Mouse (Mus musculus) liver, embryonic 16.5 days (tissue): ENCODE measurements around the gene Asic3. TPM values are rescaled to one million over a fixed set of nuclear protein-coding genes. Genes with fewer than 3 reads are reported as not detected.
A peak's percentile ranks its signal among the peaks of the same experiment; 100 is the strongest.

ENCODE experiments used
- ATAC-seq: fragments of 200-750 bp; cut with Nextera tagmentation; 2 replicates; pipeline ENCODE4 v1.8.0; 2017; ENCODE audit warnings: low read depth, mild to moderate bottlenecking, moderate number of reproducible peaks, moderate library complexity
- H3K27ac ChIP-seq: fragments of 300-500 bp; sonication (generic); 2 replicates; pipeline ENCODE4 v1.5.1; 2014; ENCODE audit warnings: mild to moderate bottlenecking, low read length
- H3K27me3 ChIP-seq: fragments of 300-500 bp; sonication (generic); 2 replicates; pipeline ENCODE4 v1.6.1; 2014; ENCODE audit warnings: low read depth, low read length, mixed read lengths; ENCODE audit not compliant: control insufficient read depth, insufficient read depth
- H3K36me3 ChIP-seq: fragments of 300-500 bp; sonication (generic); 2 replicates; pipeline ENCODE4 v1.6.1; 2014; ENCODE audit warnings: mild to moderate bottlenecking; ENCODE audit not compliant: control insufficient read depth, insufficient read depth
- H3K4me1 ChIP-seq: fragments of 300-500 bp; sonication (generic); 2 replicates; pipeline ENCODE4 v1.6.1; 2014; ENCODE audit warnings: low read depth, low read length, mixed read lengths; ENCODE audit not compliant: control insufficient read depth
- H3K4me2 ChIP-seq: fragments of 300-500 bp; sonication (generic); 2 replicates; pipeline ENCODE4 v1.6.1; 2014; ENCODE audit warnings: low read depth, low read length, mixed read lengths
- H3K4me3 ChIP-seq: fragments of 300-500 bp; sonication (generic); 2 replicates; pipeline ENCODE4 v1.5.1; 2014; ENCODE audit warnings: low read depth, mild to moderate bottlenecking, low read length
- H3K9ac ChIP-seq: fragments of 300-500 bp; sonication (generic); 2 replicates; pipeline ENCODE4 v1.6.1; 2014; ENCODE audit warnings: low read depth, low read length
- H3K9me3 ChIP-seq: fragments of 300-500 bp; sonication (generic); replicated peaks from 2 replicates; pipeline ENCODE4 v1.6.1; 2016; ENCODE audit warnings: low read length; ENCODE audit not compliant: control insufficient read depth
- WGBS: fragments of 180-500 bp; shearing (Covaris S2); extraction: QIAGEN DNeasy Blood & Tissue Kit; methylation state at CpG from one replicate; pipeline ENCODE4 v1.1.7; 2014; ENCODE audit not compliant: insufficient replicate concordance; 5-methylcytosine and 5-hydroxymethylcytosine counted together
- polyA plus RNA-seq: library from polyadenylated mRNA; unstranded; fragments of >200 nt; fragmentation: Nextera tagmentation; extraction: Ambion mirVana; gene quantifications from 2 replicates; pipeline ENCODE4 v1.2.1, GENCODE M21; 2015

Gene Asic3
- polyA plus RNA-seq, result not detected in 2 replicates

DNA sequence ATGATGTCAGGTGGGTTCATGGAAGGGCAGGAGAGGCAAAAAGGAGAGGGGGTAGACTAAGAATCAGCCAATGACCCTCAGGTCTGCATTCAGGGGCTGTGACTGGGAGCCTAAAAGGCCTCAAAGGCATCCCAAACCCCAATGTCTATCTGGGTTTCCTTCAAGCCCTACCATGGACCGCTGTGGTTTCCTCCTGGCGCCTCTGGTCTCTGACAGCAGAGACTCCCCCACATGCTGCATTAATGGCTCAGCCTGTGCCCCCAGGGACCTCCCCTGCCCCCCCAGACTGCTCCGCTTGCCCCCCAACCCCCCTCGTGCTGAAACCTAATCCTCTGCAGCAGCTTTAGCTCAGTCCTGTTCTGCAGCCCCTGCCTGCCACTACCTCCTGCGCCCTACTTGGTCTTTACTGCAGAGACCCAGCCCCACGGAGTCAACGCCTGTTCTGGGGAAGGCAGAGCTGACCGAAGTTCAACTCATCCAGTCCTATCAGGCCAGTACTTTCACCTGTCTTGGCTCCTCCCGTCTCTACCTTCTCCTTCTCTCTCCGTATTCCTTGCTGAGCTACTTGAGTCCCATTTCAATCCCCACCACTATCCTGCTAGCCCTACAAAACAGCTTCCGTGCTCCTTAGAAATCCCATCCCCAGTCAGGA is at the start of gene Asic3:
Gene Asic3 (plus strand): TSS at position 351 of the 652 bp plus-strand sequence.
- no peak within 1 kb of the TSS for H3K27ac ChIP-seq
- H3K27me3 ChIP-seq, result no peaks in the 10 kb centered on the region
- H3K4me1 ChIP-seq, result no peaks in the 10 kb centered on the region; the same call in 1 of the 2 replicates
- 28% methylated on average over 11 of the region's 11 CpGs for WGBS
- H3K4me2 ChIP-seq, result no peak within 1 kb of the TSS
- no peaks in the 10 kb centered on the region for H3K36me3 ChIP-seq
- H3K9me3 ChIP-seq, result no peaks in the 10 kb centered on the region
- no peak for ATAC-seq
- no peak within 1 kb of the TSS for H3K4me3 ChIP-seq
- no peak within 1 kb of the TSS for H3K9ac ChIP-seq

DNA sequence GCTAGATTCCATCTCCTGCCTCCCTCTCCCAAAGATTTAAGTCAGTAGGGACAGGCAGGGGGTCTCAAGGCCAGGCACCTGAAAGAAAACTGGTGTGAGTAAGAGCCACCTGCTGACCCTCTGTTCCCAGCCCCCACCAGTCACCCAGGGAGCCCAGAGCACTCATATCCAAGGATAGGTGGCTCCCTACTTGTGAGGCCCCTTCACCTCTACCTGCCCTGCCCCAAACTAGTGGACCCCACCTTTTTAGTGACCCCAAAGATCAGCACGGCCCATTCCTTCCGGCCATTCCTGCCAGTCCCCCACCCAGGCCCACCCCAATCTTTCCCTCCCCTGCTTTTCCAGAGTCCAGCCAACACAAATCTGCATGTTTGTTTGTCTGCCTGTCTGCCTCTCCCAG is 49.7 kb upstream of the Asic3 start:
- ATAC-seq, result no peak
- Histone ChIP-seq H3K27me3 (no peaks in the 10 kb centered on the region), H3K36me3 (no peaks in the 10 kb centered on the region), H3K4me2 (no peak overlapping the region), H3K27ac (no peak overlapping the region), H3K4me1 (no peaks in the 10 kb centered on the region), H3K9ac (no peak overlapping the region), H3K9me3 (no peaks in the 10 kb centered on the region), H3K4me3 (no peak overlapping the region)
- 35% methylated on average over 2 of the region's 2 CpGs for WGBS

DNA sequence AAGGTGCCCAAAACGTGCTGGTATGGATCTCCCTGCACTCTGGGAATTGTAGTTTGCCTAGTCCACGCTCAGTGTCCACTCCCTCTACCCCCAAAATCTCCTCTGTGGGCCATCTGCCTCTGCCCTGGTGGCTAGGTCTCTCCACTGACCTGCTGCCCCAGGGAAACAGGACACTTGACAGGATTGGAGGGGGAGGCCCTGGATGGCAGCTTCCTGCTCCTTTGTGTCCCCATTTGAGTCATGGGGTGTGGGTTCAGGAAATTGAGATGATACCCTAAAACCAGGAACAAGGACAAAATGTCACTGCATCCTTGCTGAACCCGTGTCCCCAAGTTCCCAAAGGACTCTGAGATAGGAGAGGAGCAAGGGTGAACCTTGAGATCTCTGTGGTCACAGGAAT is 49.1 kb upstream of the Asic3 start:
- Histone ChIP-seq H3K36me3 (no peaks in the 10 kb centered on the region), H3K4me1 (no peaks in the 10 kb centered on the region), H3K9me3 (no peaks in the 10 kb centered on the region), H3K4me3 (no peak overlapping the region), H3K9ac (no peak overlapping the region), H3K27me3 (no peaks in the 10 kb centered on the region), H3K27ac (no peak overlapping the region), H3K4me2 (no peak overlapping the region)
- WGBS, result 45% methylated on average over 3 of the region's 3 CpGs
- no peak for ATAC-seq

DNA sequence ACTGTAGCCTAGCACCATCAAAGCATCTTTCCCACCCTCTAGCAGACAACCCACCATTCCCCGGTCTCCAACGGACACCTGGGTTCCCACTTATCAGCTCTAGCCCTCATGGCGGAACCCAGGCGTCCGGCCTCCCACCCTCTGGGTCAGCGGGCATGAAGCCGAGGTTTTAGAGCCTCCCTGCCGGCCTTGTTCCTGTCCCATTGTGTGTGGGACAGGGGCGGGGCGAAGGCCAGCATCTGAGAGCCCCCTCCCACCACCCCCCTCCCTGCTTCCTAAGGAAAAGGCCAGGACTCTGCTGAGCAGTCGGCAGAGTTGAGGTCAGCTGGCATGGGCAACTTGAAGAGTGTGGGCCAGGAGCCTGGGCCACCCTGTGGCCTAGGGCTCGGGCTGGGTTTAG is 48.7 kb upstream of the Asic3 start, which contains the start of gene Nos3:
Gene Nos3 (plus strand): TSS at position 303 of the 400 bp plus-strand sequence.
- Histone ChIP-seq H3K4me2 (no peak within 1 kb of the TSS), H3K4me3 (peak within 1 kb of the TSS; percentile 9; the same call in 1 of the 2 replicates), H3K27ac (no peak within 1 kb of the TSS; the same call in 1 of the 2 replicates), H3K9me3 (no peaks in the 10 kb centered on the region), H3K4me1 (no peaks in the 10 kb centered on the region), H3K27me3 (no peaks in the 10 kb centered on the region), H3K9ac (no peak within 1 kb of the TSS), H3K36me3 (no peaks in the 10 kb centered on the region)
- peak; percentile 47 for ATAC-seq
- WGBS, result 38% methylated on average over 12 of the region's 12 CpGs

DNA sequence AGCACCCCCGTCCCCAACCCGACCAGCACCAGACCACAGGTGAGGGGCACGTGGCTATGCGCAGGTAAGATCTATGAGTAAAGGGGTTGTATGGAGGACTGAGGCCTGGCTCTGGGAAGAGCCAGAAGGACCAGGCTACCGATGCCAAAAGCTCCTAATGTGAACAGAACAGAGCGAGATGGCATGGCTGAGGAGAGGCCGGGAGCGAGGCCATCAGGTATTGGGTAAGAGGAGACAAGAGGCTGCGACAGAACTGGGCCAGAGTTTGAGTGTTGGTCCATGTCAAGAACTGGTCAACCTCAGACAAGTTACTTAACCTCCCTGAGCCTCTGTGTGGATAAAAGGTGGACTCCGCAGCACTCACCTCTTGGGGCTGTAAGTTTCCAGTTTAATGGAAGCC is 48.2 kb upstream of the Asic3 start:
- 57% methylated on average over 10 of the region's 10 CpGs for WGBS
- H3K9ac ChIP-seq, result no peak overlapping the region
- no peaks in the 10 kb centered on the region for H3K9me3 ChIP-seq
- no peaks in the 10 kb centered on the region for H3K36me3 ChIP-seq
- H3K4me1 ChIP-seq, result no peaks in the 10 kb centered on the region
- peak overlapping the region; percentile 9; the same call in 1 of the 2 replicates for H3K4me3 ChIP-seq
- H3K27ac ChIP-seq, result no peak overlapping the region; the same call in 1 of the 2 replicates
- ATAC-seq, result no peak
- H3K4me2 ChIP-seq, result no peak overlapping the region
- no peaks in the 10 kb centered on the region for H3K27me3 ChIP-seq

DNA sequence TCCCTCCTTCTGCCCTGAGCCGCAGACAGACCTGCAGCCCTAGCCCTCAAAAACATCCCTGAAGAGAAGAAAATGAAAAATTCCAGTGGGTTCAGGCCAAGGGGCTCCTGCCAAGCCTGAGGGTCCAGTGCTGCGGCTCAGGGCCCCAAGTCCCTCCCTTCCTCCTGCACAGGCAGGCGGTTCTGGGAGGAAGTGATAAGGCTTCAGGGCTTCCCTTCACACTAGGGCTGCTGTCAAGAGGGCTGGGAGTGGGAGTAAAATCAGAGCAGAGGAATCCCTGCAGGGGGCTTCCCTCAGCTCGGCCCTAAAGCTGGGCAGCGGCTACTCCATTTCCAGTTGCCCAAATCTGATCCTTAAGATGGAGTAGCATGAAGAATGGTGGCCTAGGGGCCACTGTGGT is 47.7 kb upstream of the Asic3 start:
- no peak for ATAC-seq
- H3K36me3 ChIP-seq, result no peaks in the 10 kb centered on the region
- no peaks in the 10 kb centered on the region for H3K4me1 ChIP-seq
- H3K27ac ChIP-seq, result no peak overlapping the region
- no peak overlapping the region for H3K4me3 ChIP-seq
- H3K4me2 ChIP-seq, result no peak overlapping the region
- H3K9ac ChIP-seq, result no peak overlapping the region
- 11% methylated on average over 5 of the region's 5 CpGs for WGBS
- H3K9me3 ChIP-seq, result no peaks in the 10 kb centered on the region
- H3K27me3 ChIP-seq, result no peaks in the 10 kb centered on the region

DNA sequence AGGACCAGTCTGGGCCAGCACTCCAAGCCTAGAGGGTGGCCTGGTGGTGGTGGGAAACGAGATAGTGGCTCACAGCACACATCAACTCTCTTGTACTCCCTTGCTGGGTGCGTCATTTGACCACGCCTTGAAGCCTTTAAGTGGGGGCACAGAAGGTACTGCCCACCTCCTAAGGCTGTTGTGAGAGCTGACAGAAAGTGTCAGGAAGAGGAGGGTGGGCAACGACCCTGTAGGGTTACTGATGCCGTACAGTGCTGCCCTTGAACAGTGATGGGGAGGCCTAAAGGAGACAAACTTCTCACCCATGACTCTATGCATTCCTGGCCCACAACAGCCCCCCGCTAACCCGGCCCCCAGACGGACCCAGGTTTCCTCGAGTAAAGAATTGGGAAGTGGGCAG is 46.8 kb upstream of the Asic3 start:
- WGBS, result 50% methylated on average over 9 of the region's 9 CpGs
- Histone ChIP-seq H3K4me2 (no peak overlapping the region), H3K27me3 (no peaks in the 10 kb centered on the region), H3K4me1 (no peaks in the 10 kb centered on the region), H3K9me3 (no peaks in the 10 kb centered on the region), H3K27ac (no peak overlapping the region), H3K36me3 (no peaks in the 10 kb centered on the region), H3K9ac (no peak overlapping the region), H3K4me3 (no peak overlapping the region)
- ATAC-seq, result no peak

DNA sequence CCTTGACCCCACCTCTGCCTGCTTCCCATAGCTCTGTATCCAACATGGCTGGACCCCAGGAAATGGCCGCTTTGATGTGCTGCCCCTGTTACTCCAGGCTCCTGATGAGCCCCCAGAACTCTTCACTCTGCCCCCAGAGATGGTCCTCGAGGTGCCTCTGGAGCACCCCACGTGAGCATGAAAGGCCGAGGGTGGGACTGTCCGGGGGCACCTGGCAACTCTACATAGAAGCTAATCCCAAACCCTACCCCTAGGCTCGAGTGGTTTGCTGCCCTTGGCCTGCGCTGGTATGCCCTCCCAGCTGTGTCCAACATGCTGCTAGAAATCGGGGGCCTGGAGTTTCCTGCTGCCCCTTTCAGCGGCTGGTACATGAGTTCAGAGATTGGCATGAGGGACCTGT is 43.4 kb upstream of the Asic3 start:
- 60% methylated on average over 9 of the region's 9 CpGs for WGBS
- Histone ChIP-seq H3K36me3 (no peaks in the 10 kb centered on the region), H3K9me3 (no peaks in the 10 kb centered on the region), H3K27ac (no peak overlapping the region), H3K4me2 (no peak overlapping the region), H3K27me3 (no peaks in the 10 kb centered on the region), H3K4me1 (no peaks in the 10 kb centered on the region), H3K9ac (no peak overlapping the region), H3K4me3 (no peak overlapping the region)
- no peak for ATAC-seq

DNA sequence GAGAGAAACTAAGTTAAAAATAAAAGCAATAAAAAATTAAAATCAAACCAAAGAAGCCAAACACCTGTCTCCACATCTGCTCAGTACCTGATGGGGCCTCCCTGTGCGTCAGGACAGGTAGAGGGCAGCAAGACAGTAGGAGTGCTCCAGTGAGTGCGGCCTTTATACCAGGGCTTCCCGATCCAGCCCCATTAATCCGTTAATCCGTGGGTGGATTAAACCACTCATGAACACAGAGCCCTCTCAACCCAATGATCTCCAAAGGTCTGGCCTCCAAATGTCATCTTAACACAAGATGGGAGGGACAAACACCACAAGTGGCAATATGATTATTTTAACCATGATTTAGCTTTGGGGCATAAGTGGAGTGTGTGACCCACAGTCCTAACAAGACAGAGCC is 39.4 kb upstream of the Asic3 start:
- H3K9me3 ChIP-seq, result no peaks in the 10 kb centered on the region
- no peak overlapping the region for H3K9ac ChIP-seq
- H3K27me3 ChIP-seq, result no peaks in the 10 kb centered on the region
- no peaks in the 10 kb centered on the region for H3K4me1 ChIP-seq
- ATAC-seq, result no peak
- H3K4me2 ChIP-seq, result no peak overlapping the region
- H3K36me3 ChIP-seq, result no peaks in the 10 kb centered on the region
- no peak overlapping the region for H3K27ac ChIP-seq
- WGBS, result 75% methylated on average over 5 of the region's 5 CpGs
- H3K4me3 ChIP-seq, result no peak overlapping the region
